Mouse (Mus musculus) G1E (cell line): Measurements from ENCODE around the gene Jmjd1c.

Experiments
- CTCF ChIP-seq: IDR thresholded peaks from 2 replicates; pipeline ENCODE4 v1.5.1; 2012; ENCODE audit warnings: low read depth, low read length, inconsistent platforms, mixed read lengths
- GATA1 ChIP-seq: IDR thresholded peaks from 2 replicates; pipeline ENCODE4 v1.6.1; 2012; ENCODE audit warnings: borderline replicate concordance, low read length, inconsistent platforms, mixed read lengths
- TAL1 ChIP-seq: conservative IDR thresholded peaks from 2 replicates; pipeline ENCODE4 v1.6.1; 2012; ENCODE audit warnings: low read depth, low read length, inconsistent platforms, mixed read lengths

DNA sequence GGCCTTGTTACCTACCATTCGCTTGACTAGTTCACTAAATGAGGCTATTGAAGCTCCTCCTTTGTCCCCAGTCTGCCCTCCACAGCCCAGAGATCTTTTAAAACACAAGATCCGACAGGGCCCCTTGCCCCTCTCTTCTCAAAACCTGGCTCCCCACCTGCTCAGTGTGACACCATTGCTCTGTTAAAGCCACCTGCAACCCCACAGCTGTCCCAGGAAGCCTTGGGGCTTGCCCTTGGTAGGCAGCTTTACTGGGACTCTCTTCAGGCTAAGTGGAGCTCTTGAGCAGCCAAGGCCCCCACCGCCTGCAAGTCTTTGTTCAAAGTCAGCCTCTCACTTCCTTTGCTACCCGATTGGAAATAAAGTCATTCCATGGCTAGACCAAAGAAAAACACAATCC lies 16.9 kb upstream of the Jmjd1c start:
- TF ChIP-seq CTCF (no peak), TAL1 (no peak), GATA1 (no peak)
